Mouse (Mus musculus) adrenal gland, postnatal 36 days (tissue): ENCODE results near the gene S1pr4. TPM values are rescaled to one million over a fixed set of nuclear protein-coding genes. Genes with fewer than 3 reads are reported as not detected.

Experiments
- DNase-seq, 2 experiments: peaks; one replicate each; pipeline ENCODE4 v3.0.0; 2021; ENCODE audit warnings: mixed read lengths in 1 of 2
- total RNA-seq, 2 experiments: library from RNA; stranded (reverse); gene quantifications; 2 replicates each; pipeline ENCODE4 v1.2.3; 2021

S1pr4 gene
- total RNA-seq, 2 experiments from 2014 or later, result 1.1 to 1.2 TPM

- DNase-seq, result no peak
Measured at GRCm38 (mm10) chr10:81493601-81494220, 6.2 kb downstream of the S1pr4 start.

GRCm38 (mm10) chr10:81492606-81493240, 7.2 kb downstream of the S1pr4 start:
- DNase-seq, result no peak

- no peak for DNase-seq
Measured at GRCm38 (mm10) chr10:81491018-81491417, 8.9 kb downstream of the S1pr4 start.

- no peak for DNase-seq
Measured at GRCm38 (mm10) chr10:81489941-81490340, 10.0 kb downstream of the S1pr4 start.

GRCm38 (mm10) chr10:81488081-81488480, 11.9 kb downstream of the S1pr4 start:
- DNase-seq, result no peak

- DNase-seq, result no peak
Measured at GRCm38 (mm10) chr10:81486496-81486895, 13.4 kb downstream of the S1pr4 start.

GRCm38 (mm10) chr10:81485479-81486018, 14.4 kb downstream of the S1pr4 start:
- no peak for DNase-seq

GRCm38 (mm10) chr10:81485060-81485449, 14.9 kb downstream of the S1pr4 start:
- DNase-seq, result no peak

- no peak for DNase-seq
Measured at GRCm38 (mm10) chr10:81484441-81485059, 15.4 kb downstream of the S1pr4 start.

GRCm38 (mm10) chr10:81483983-81484382, 15.9 kb downstream of the S1pr4 start:
- DNase-seq, result no peak

GRCm38 (mm10) chr10:81482533-81482889, 17.4 kb downstream of the S1pr4 start, which contains the start of gene Celf5:
Celf5 (minus strand) TSS chr10:81482709.
- peak; percentile 63 to 75 for DNase-seq

- no peak for DNase-seq
Measured at GRCm38 (mm10) chr10:81481605-81482532, 18.1 kb downstream of the S1pr4 start.

- no peak for DNase-seq
Measured at GRCm38 (mm10) chr10:81474461-81474860, 25.5 kb downstream of the S1pr4 start.

GRCm38 (mm10) chr10:81473003-81473451, 26.9 kb downstream of the S1pr4 start:
- no peak for DNase-seq

GRCm38 (mm10) chr10:81472403-81473002, 27.4 kb downstream of the S1pr4 start:
- no peak for DNase-seq

GRCm38 (mm10) chr10:81470454-81470853, 29.5 kb downstream of the S1pr4 start:
- DNase-seq, result no peak

GRCm38 (mm10) chr10:81469253-81469652, 30.7 kb downstream of the S1pr4 start:
- no peak for DNase-seq

GRCm38 (mm10) chr10:81467670-81468235, 32.2 kb downstream of the S1pr4 start:
- DNase-seq, result no peak

- DNase-seq, result no peak
Measured at GRCm38 (mm10) chr10:81466881-81467280, 33.1 kb downstream of the S1pr4 start.

- no peak for DNase-seq
Measured at GRCm38 (mm10) chr10:81466066-81466465, 33.9 kb downstream of the S1pr4 start.

- no peak for DNase-seq
Measured at GRCm38 (mm10) chr10:81465265-81465645, 34.7 kb downstream of the S1pr4 start.
